Mouse (Mus musculus) monocyte, adult 2 months (primary cell): Measurements from ENCODE around the gene Apeh.

ENCODE experiments used
- DNase-seq, 2 experiments: peaks; one replicate each; pipeline ENCODE4 v3.0.0; 2022; ENCODE audit warnings: low spot score in 2 of 2, low read depth in 1 of 2

Apeh gene

GRCm38 (mm10) chr9:108052411-108052810 lies 42.0 kb downstream of the Apeh start:
- no peak for DNase-seq

- no peak for DNase-seq
Measured at GRCm38 (mm10) chr9:108051931-108052220, 42.5 kb downstream of the Apeh start.

- DNase-seq: no peak
Measured at GRCm38 (mm10) chr9:108051184-108051930, 43.0 kb downstream of the Apeh start.

- DNase-seq: no peak
Measured at GRCm38 (mm10) chr9:108049561-108050251, 44.7 kb downstream of the Apeh start.

- DNase-seq: peak; percentile 94 to 95
Measured at GRCm38 (mm10) chr9:108049016-108049455, 45.4 kb downstream of the Apeh start, which contains the start of gene Gmppb. Gene Gmppb (plus strand): TSS chr9:108049242.

GRCm38 (mm10) chr9:108048566-108048955 lies 45.8 kb downstream of the Apeh start:
- DNase-seq: no peak

GRCm38 (mm10) chr9:108047601-108048565 lies 46.5 kb downstream of the Apeh start:
- DNase-seq: no peak

- no peak for DNase-seq
Measured at GRCm38 (mm10) chr9:108046582-108046981, 47.8 kb downstream of the Apeh start.

GRCm38 (mm10) chr9:108044751-108045492 lies 49.5 kb downstream of the Apeh start:
- DNase-seq: no peak
